Mouse (Mus musculus): ENCODE data around the gene Zfp524. TPM values are rescaled to one million over a fixed set of nuclear protein-coding genes. Genes with fewer than 3 reads are reported as not detected.
A peak's percentile ranks its signal among the peaks of the same experiment; 100 is the strongest.

Gene Zfp524
- polyA plus RNA-seq (2015; fragmentation: Nextera tagmentation; extraction: Ambion mirVana), result 20.2 and 21.4 TPM in 2 replicates

GRCm38 (mm10) chr7:5014251-5015117 lies at the start of gene Zfp524, which contains the start of gene Fiz1:
TSS of gene Zfp524 (plus strand) at chr7:5014415.
TSS of gene Fiz1 (minus strand) at chr7:5014697.
- Histone ChIP-seq H3K4me1 (replicated peaks) (0 out of 2 replicates have a peak, but pooled peaks cover 2% of the 10 kb centered on the region), H3K36me3 (peaks cover 33% of the 10 kb centered on the region), H3K4me2 (replicated peaks) (peak within 1 kb of the TSS; percentile 66), H3K9me3 (no peaks in the 10 kb centered on the region), H3K4me3 (replicated peaks) (peak within 1 kb of the TSS; percentile 68), H3K27me3 (replicated peaks) (no peaks in the 10 kb centered on the region), H3K27ac (peak within 1 kb of the TSS; percentile 99), H3K9ac (peak within 1 kb of the TSS; percentile 77)
- WGBS, result under 1% methylated on average over 42 of the region's 42 CpGs
- ATAC-seq, result peak; percentile 84

- Histone ChIP-seq H3K9me3 (no peaks in the 10 kb centered on the region), H3K9ac (no peak overlapping the region), H3K27ac (no peak overlapping the region), H3K27me3 (replicated peaks) (no peaks in the 10 kb centered on the region), H3K4me2 (replicated peaks) (no peak overlapping the region), H3K36me3 (no peaks in the 10 kb centered on the region), H3K4me1 (replicated peaks) (peaks cover 3% of the 10 kb centered on the region; the same call in 1 of the 2 replicates), H3K4me3 (replicated peaks) (no peak overlapping the region)
- 82% methylated on average over 5 of the region's 5 CpGs for WGBS
- ATAC-seq, result no peak
Measured at GRCm38 (mm10) chr7:4964988-4965387, 49.2 kb upstream of the Zfp524 start.

- Histone ChIP-seq H3K9ac (no peak within 1 kb of the TSS), H3K4me2 (replicated peaks) (no peak within 1 kb of the TSS), H3K9me3 (no peaks in the 10 kb centered on the region), H3K27ac (no peak within 1 kb of the TSS), H3K4me3 (replicated peaks) (no peak within 1 kb of the TSS), H3K4me1 (replicated peaks) (no peaks in the 10 kb centered on the region), H3K36me3 (no peaks in the 10 kb centered on the region), H3K27me3 (replicated peaks) (no peaks in the 10 kb centered on the region)
- ATAC-seq, result no peak
- WGBS, result 36% methylated on average over 6 of the region's 6 CpGs
Measured at GRCm38 (mm10) chr7:4971068-4971467, 43.1 kb upstream of the Zfp524 start, which contains the start of gene Sbk3. TSS of gene Sbk3 (minus strand) at chr7:4971168.

GRCm38 (mm10) chr7:4971710-4972109 lies 42.5 kb upstream of the Zfp524 start:
- no peaks in the 10 kb centered on the region for H3K9me3 ChIP-seq
- H3K4me1 ChIP-seq (replicated peaks), result no peaks in the 10 kb centered on the region
- H3K27ac ChIP-seq, result no peak overlapping the region
- no peak overlapping the region for H3K9ac ChIP-seq
- WGBS, result 32% methylated on average over 7 of the region's 7 CpGs
- H3K36me3 ChIP-seq, result no peaks in the 10 kb centered on the region
- H3K27me3 ChIP-seq (replicated peaks), result no peaks in the 10 kb centered on the region
- no peak for ATAC-seq
- no peak overlapping the region for H3K4me2 ChIP-seq (replicated peaks)
- no peak overlapping the region for H3K4me3 ChIP-seq (replicated peaks)

- ATAC-seq, result no peak
- Histone ChIP-seq H3K27ac (no peak overlapping the region), H3K36me3 (no peaks in the 10 kb centered on the region)
Measured at GRCm38 (mm10) chr7:4972321-4973047, 41.7 kb upstream of the Zfp524 start.

GRCm38 (mm10) chr7:4975455-4975854 lies 38.8 kb upstream of the Zfp524 start:
- no peaks in the 10 kb centered on the region for H3K27me3 ChIP-seq (replicated peaks)
- H3K4me3 ChIP-seq (replicated peaks), result no peak overlapping the region
- 44% methylated on average over 4 of the region's 4 CpGs for WGBS
- no peak overlapping the region for H3K27ac ChIP-seq
- ATAC-seq, result no peak
- H3K4me1 ChIP-seq (replicated peaks), result no peaks in the 10 kb centered on the region
- no peaks in the 10 kb centered on the region for H3K36me3 ChIP-seq
- no peak overlapping the region for H3K9ac ChIP-seq
- H3K9me3 ChIP-seq, result no peaks in the 10 kb centered on the region
- H3K4me2 ChIP-seq (replicated peaks), result no peak overlapping the region

More at GRCm38 (mm10) chr7:4972321-4973047, 41.7 kb upstream of the Zfp524 start:
- H3K4me1 ChIP-seq (replicated peaks), result no peaks in the 10 kb centered on the region
- WGBS, result 66% methylated on average over 18 of the region's 18 CpGs
- H3K4me3 ChIP-seq (replicated peaks), result no peak overlapping the region
- H3K9ac ChIP-seq, result no peak overlapping the region
- no peaks in the 10 kb centered on the region for H3K27me3 ChIP-seq (replicated peaks)
- no peak overlapping the region for H3K4me2 ChIP-seq (replicated peaks)
- H3K9me3 ChIP-seq, result no peaks in the 10 kb centered on the region

- Histone ChIP-seq H3K36me3 (no peaks in the 10 kb centered on the region), H3K4me2 (replicated peaks) (no peak overlapping the region), H3K9me3 (no peaks in the 10 kb centered on the region), H3K27ac (no peak overlapping the region), H3K9ac (no peak overlapping the region), H3K4me1 (replicated peaks) (no peaks in the 10 kb centered on the region), H3K27me3 (replicated peaks) (no peaks in the 10 kb centered on the region), H3K4me3 (replicated peaks) (no peak overlapping the region)
- WGBS, result 91% methylated on average over 7 of the region's 7 CpGs
- no peak for ATAC-seq
Measured at GRCm38 (mm10) chr7:4976832-4977231, 37.4 kb upstream of the Zfp524 start.

GRCm38 (mm10) chr7:4988250-4988649 lies 26.0 kb upstream of the Zfp524 start:
- peaks cover 10% of the 10 kb centered on the region; the same call in 1 of the 2 replicates for H3K36me3 ChIP-seq
- H3K9me3 ChIP-seq, result no peaks in the 10 kb centered on the region
- no peak overlapping the region for H3K27ac ChIP-seq
- no peak overlapping the region for H3K4me3 ChIP-seq (replicated peaks)
- 46% methylated on average over 2 of the region's 2 CpGs for WGBS
- H3K9ac ChIP-seq, result no peak overlapping the region
- H3K4me1 ChIP-seq (replicated peaks), result no peaks in the 10 kb centered on the region
- ATAC-seq, result peak; percentile 61; the same call in 1 of the 2 replicates
- H3K27me3 ChIP-seq (replicated peaks), result no peaks in the 10 kb centered on the region
- H3K4me2 ChIP-seq (replicated peaks), result no peak overlapping the region

- WGBS, result 49% methylated on average over 53 of the region's 55 CpGs
- no peak overlapping the region for H3K4me2 ChIP-seq (replicated peaks)
- no peak for ATAC-seq
Measured at GRCm38 (mm10) chr7:4993347-4993998, 20.7 kb upstream of the Zfp524 start.

GRCm38 (mm10) chr7:4993999-4994788 lies 20.0 kb upstream of the Zfp524 start:
- Histone ChIP-seq H3K9me3 (no peaks in the 10 kb centered on the region), H3K4me3 (replicated peaks) (no peak overlapping the region), H3K4me1 (replicated peaks) (peaks cover 16% of the 10 kb centered on the region), H3K36me3 (peaks cover 17% of the 10 kb centered on the region; the same call in 1 of the 2 replicates), H3K9ac (no peak overlapping the region), H3K4me2 (replicated peaks) (peak overlapping the region; percentile 80; the same call in 1 of the 2 replicates), H3K27ac (no peak overlapping the region), H3K27me3 (replicated peaks) (no peaks in the 10 kb centered on the region)
- WGBS, result 62% methylated on average over 59 of the region's 59 CpGs
- ATAC-seq, result no peak

More at GRCm38 (mm10) chr7:4993347-4993998, 20.7 kb upstream of the Zfp524 start:
- Histone ChIP-seq H3K9me3 (no peaks in the 10 kb centered on the region), H3K27ac (no peak overlapping the region), H3K4me3 (replicated peaks) (no peak overlapping the region), H3K27me3 (replicated peaks) (no peaks in the 10 kb centered on the region), H3K4me1 (replicated peaks) (peaks cover 16% of the 10 kb centered on the region), H3K9ac (no peak overlapping the region), H3K36me3 (peaks cover 17% of the 10 kb centered on the region; the same call in 1 of the 2 replicates)

GRCm38 (mm10) chr7:4995268-4996002 lies 18.8 kb upstream of the Zfp524 start:
- Histone ChIP-seq H3K4me3 (replicated peaks) (peak overlapping the region; percentile 72), H3K36me3 (peaks cover 17% of the 10 kb centered on the region; the same call in 1 of the 2 replicates), H3K9ac (peak overlapping the region; percentile 75), H3K4me2 (replicated peaks) (peak overlapping the region; percentile 80), H3K27me3 (replicated peaks) (no peaks in the 10 kb centered on the region), H3K9me3 (no peaks in the 10 kb centered on the region), H3K27ac (peak overlapping the region; percentile 45; the same call in 1 of the 2 replicates), H3K4me1 (replicated peaks) (peaks cover 16% of the 10 kb centered on the region)
- ATAC-seq, result peak; percentile 2
- 4% methylated on average over 19 of the region's 19 CpGs for WGBS
